Mouse (Mus musculus) heart, embryonic 13.5 days (tissue): ENCODE results near the gene Myb. TPM values are rescaled to one million over a fixed set of nuclear protein-coding genes. Genes with fewer than 3 reads are reported as not detected.

ENCODE experiments used
- ATAC-seq: fragments of 200-750 bp; cut with Nextera tagmentation; 2 replicates; pipeline ENCODE4 v1.8.0; 2017; ENCODE audit warnings: moderate TSS enrichment; ENCODE audit not compliant: insufficient number of reproducible peaks, low FRiP score, low TSS enrichment; ENCODE audit errors: extremely low read depth
- H3K27ac ChIP-seq: fragments of 300-500 bp; sonication (generic); replicated peaks from 2 replicates; pipeline ENCODE4 v1.5.1; 2015; ENCODE audit warnings: moderate library complexity, mild to moderate bottlenecking, inconsistent platforms
- H3K27me3 ChIP-seq: fragments of 300-500 bp; sonication (generic); replicated peaks from 2 replicates; pipeline ENCODE4 v1.6.1; 2015; ENCODE audit warnings: mild to moderate bottlenecking, inconsistent platforms
- H3K36me3 ChIP-seq: fragments of 300-500 bp; sonication (generic); 2 replicates; pipeline ENCODE4 v1.6.1; 2015; ENCODE audit warnings: mild to moderate bottlenecking, inconsistent platforms
- H3K4me1 ChIP-seq: fragments of 300-500 bp; sonication (generic); 2 replicates; pipeline ENCODE4 v1.6.1; 2015; ENCODE audit warnings: inconsistent platforms
- H3K4me2 ChIP-seq: fragments of 300-500 bp; sonication (generic); 2 replicates; pipeline ENCODE4 v1.6.1; 2015; ENCODE audit warnings: inconsistent platforms, mild to moderate bottlenecking, moderate library complexity
- H3K4me3 ChIP-seq: fragments of 300-500 bp; sonication (generic); 2 replicates; pipeline ENCODE4 v1.5.1; 2015; ENCODE audit warnings: moderate library complexity, mild to moderate bottlenecking, inconsistent platforms
- H3K9ac ChIP-seq: fragments of 300-500 bp; sonication (generic); 2 replicates; pipeline ENCODE4 v1.6.1; 2015; ENCODE audit warnings: inconsistent platforms, mild to moderate bottlenecking, moderate library complexity
- H3K9me3 ChIP-seq: fragments of 300-500 bp; sonication (generic); 2 replicates; pipeline ENCODE4 v1.6.1; 2016; ENCODE audit warnings: inconsistent platforms
- WGBS: fragments of 180-500 bp; shearing (Covaris S2); methylation state at CpG from one replicate; pipeline ENCODE4 v1.1.7; 2015; ENCODE audit warnings: mixed read lengths; 5-methylcytosine and 5-hydroxymethylcytosine counted together
- polyA plus RNA-seq: library from polyadenylated mRNA; unstranded; fragments of >200 nt; fragmentation: Nextera tagmentation; extraction: Ambion mirVana; gene quantifications from 2 replicates; pipeline ENCODE4 v1.2.1, GENCODE M21; 2015

The Myb gene
- 1.4 and 1.5 TPM in 2 replicates for polyA plus RNA-seq

DNA sequence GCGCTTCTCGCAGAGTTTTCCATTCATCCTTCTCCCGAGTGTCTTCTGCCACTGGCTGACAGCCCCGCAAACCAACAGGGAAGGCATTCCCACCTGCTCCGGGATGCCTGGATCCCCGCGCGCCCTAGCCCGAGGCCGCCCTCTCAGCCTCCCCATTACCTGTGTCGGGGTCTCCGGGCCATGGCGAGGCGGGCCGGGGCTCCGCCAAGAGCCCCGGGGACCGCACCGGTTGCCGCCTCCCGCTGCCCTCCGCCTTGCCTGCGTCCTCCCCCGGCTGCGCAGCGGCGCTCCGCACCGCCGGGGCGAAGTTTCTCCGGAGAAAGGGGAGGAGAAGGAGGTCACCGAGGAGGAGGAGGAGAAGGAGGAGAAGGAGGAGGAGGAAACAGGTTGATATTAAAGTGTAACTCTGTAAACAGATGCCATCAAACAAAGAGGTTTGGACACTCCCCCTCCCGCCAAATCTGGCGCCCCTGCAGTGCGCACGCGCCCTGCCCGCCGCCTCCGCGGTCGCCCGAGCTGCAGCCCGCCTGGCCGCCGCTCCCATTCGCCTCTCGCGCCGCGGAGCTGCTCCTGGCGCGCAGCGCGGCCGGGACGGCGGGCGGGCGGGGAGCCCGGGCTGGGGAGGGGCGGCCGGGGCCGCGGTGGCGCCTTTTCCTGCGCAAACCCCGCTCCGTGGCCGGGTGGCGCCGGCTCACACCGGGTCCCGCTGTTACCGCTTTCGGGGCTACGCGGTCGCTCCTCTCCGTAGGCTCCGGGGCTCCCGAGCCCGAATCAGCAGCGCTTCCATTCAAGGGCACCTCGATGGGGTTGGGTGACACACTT is at the start of gene Myb:
Myb (minus strand) TSS at position 448 of the 822 bp plus-strand sequence.
- Histone ChIP-seq H3K4me2 (peak within 1 kb of the TSS; percentile 100), H3K9me3 (no peaks in the 10 kb centered on the region), H3K9ac (peak within 1 kb of the TSS; percentile 83), H3K27me3 (peaks cover 72% of the 10 kb centered on the region), H3K4me1 (peaks cover 27% of the 10 kb centered on the region), H3K36me3 (no peaks in the 10 kb centered on the region), H3K27ac (no peak within 1 kb of the TSS), H3K4me3 (peak within 1 kb of the TSS; percentile 65)
- no peak; the same call in 1 of the 2 replicates for ATAC-seq
- WGBS = under 1% methylated on average over 82 of the region's 86 CpGs

DNA sequence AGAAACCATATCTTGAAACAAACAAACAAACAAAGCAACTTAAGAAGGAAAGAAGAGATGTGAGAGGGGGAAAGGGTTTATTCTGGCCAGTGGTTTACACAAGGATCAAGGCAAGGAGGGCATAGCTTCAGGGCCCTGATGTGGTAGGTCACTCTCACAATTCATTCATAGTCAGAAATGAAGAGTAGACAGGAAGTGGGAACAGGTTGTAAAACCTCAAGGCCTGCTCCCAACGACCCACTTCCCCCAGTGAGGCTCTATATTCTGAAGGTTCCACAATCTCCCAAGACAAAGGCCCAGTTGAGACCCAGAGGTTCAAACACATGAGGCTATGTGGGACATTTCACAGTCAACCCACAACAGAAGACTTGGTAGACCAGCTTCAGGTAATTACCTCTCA is 46.6 kb upstream of the Myb start:
- Histone ChIP-seq H3K9ac (no peak overlapping the region), H3K27me3 (no peaks in the 10 kb centered on the region), H3K27ac (no peak overlapping the region), H3K4me2 (no peak overlapping the region), H3K9me3 (no peaks in the 10 kb centered on the region), H3K4me1 (no peaks in the 10 kb centered on the region), H3K4me3 (no peak overlapping the region), H3K36me3 (no peaks in the 10 kb centered on the region)
- ATAC-seq = no peak
- 56% methylated on average over 1 of the region's 1 CpGs for WGBS

DNA sequence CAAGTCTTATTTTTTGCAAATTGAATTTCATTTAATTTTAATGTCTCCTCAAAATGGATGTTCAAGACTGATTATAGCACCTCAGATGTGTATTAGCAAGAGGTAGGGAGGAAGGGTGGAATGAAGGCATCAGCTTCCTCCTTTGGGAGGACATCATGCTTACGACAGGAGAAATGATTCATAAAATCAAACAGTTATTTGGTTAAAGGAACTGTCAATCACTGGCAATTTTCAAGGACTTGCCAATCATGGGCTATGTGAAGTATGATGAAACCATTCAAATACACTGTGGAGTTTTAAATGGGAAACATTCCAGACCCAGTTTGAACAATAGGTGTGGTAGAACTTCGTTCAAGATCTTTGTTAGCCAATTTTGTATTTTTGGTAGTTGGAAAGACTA is 45.4 kb upstream of the Myb start:
- Histone ChIP-seq H3K36me3 (no peaks in the 10 kb centered on the region), H3K4me1 (no peaks in the 10 kb centered on the region), H3K9me3 (no peaks in the 10 kb centered on the region), H3K4me3 (no peak overlapping the region), H3K27me3 (no peaks in the 10 kb centered on the region), H3K9ac (no peak overlapping the region), H3K27ac (no peak overlapping the region), H3K4me2 (no peak overlapping the region)
- ATAC-seq = no peak
- 71% methylated on average over 2 of the region's 2 CpGs for WGBS

DNA sequence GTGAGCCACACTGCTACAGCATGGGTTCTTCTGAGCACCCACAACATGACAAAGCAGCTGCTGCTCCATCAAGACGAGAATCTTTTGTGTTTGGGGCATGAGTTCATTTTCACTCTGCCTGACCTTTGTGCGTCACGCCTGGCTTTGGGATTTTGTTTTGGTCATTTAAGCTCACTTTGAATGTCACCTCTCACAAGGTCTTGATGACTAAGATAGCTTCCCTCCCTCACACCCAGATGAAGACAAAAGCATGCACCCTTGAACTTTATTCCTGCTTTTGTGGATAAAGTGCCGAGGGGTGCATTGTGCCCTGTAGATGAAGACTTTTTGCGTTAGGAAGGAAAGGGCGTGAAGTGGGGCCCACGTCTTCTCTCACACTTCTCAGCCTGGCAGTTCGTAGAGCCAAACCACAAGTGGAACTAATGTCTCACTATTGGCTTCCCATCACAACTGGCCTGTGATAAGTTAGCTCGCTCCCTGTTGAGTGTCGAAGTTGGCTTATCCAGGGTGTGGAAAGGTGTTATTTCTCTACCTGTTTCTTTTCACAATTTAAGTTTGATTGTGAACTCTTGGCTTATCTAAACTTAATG is 43.8 kb upstream of the Myb start:
- Histone ChIP-seq H3K27ac (no peak overlapping the region), H3K4me3 (no peak overlapping the region), H3K27me3 (no peaks in the 10 kb centered on the region), H3K9ac (no peak overlapping the region), H3K36me3 (no peaks in the 10 kb centered on the region), H3K4me1 (no peaks in the 10 kb centered on the region), H3K9me3 (no peaks in the 10 kb centered on the region), H3K4me2 (no peak overlapping the region)
- 52% methylated on average over 10 of the region's 10 CpGs for WGBS
- ATAC-seq = no peak

DNA sequence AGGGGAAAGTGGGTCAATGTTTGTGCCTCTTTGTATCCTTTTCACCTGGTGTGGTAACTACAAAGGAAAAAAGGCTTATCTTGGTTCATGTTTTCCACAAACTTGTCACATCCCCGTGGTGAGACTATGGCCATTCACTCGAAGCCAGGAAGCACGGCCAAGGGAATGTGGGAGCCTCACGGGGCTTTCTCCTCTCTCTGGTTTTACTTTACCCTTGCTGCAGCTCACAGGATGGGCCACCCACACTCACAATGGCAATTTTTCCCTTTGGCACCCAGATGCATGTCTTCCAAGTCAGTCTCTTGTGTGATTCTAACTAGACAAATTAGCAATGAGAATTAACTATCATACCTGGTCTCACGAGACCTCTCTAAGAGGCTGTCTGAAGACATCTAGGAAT is 43.1 kb upstream of the Myb start:
- no peak for ATAC-seq
- Histone ChIP-seq H3K4me1 (no peaks in the 10 kb centered on the region), H3K9me3 (no peaks in the 10 kb centered on the region), H3K9ac (no peak overlapping the region), H3K4me2 (no peak overlapping the region), H3K36me3 (no peaks in the 10 kb centered on the region), H3K27me3 (no peaks in the 10 kb centered on the region), H3K27ac (no peak overlapping the region), H3K4me3 (no peak overlapping the region)
- 81% methylated on average over 5 of the region's 5 CpGs for WGBS

DNA sequence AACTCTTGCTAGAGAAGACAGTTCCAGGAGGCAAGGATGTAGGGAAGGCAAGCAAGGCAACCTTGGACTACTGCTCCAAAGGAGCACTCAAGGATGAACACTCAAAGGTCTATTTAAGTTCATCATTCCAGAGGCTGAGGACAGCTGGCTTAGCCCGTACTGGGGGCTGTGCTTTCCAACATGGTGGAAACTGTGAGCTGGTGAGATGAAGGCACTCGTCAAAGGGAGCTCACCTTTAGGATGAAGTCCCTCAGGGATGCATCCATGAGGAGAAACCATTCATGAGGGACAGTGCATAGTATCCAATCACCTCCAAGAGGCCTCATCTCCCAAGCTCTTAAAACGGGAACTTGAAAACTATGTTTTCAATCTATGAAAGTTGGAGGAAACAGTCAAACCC is 42.7 kb upstream of the Myb start:
- Histone ChIP-seq H3K4me2 (no peak overlapping the region), H3K27me3 (no peaks in the 10 kb centered on the region), H3K36me3 (no peaks in the 10 kb centered on the region), H3K4me3 (no peak overlapping the region), H3K9me3 (no peaks in the 10 kb centered on the region), H3K4me1 (no peaks in the 10 kb centered on the region), H3K27ac (no peak overlapping the region), H3K9ac (no peak overlapping the region)
- 86% methylated on average over 3 of the region's 3 CpGs for WGBS
- no peak for ATAC-seq

DNA sequence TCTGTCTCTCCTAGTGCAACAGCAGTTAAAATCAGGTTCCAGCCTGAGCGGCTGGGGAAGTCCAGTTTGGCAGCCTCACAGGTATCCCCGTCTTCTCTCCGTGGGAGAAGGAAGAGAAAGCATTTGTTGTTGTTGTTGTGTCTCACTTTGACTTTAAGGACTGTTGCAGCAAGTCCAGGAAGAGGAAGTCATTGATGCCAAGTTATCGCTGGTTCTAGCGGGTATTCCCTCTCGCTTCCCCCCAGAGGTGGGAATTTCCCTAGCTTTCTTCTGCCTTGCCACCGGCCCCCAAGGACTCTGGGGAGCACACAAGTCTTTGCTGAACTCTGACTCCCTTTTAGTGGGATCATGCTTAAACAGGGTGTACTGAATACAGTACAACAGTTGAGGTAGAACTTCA is 40.0 kb upstream of the Myb start:
- WGBS = 75% methylated on average over 7 of the region's 7 CpGs
- no peak for ATAC-seq

DNA sequence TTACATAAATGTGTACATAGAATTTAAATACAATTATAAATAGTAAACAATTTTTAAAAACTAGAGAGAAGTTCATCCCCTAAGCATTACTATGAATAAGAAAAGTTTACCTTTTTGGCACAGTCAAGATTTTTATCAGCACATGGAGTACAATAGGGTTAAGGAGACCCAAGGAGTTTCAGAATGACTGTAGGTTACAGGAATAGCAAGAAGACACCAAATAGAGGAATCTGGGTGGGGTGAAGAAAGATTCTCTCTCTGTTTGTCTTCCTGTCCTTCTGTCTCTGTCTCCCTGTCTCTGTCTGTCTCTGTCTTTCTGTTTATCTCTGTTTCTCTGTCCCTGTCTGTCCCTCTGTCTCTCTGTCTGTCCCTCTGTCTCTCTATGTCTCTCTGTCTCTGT is 39.5 kb upstream of the Myb start:
- Histone ChIP-seq H3K4me2 (no peak overlapping the region), H3K9me3 (no peaks in the 10 kb centered on the region), H3K4me3 (no peak overlapping the region), H3K9ac (no peak overlapping the region), H3K27ac (no peak overlapping the region), H3K27me3 (no peaks in the 10 kb centered on the region), H3K36me3 (no peaks in the 10 kb centered on the region), H3K4me1 (peaks cover 9% of the 10 kb centered on the region)
- ATAC-seq = no peak

More for the DNA sequence above, 40.0 kb upstream of the Myb start:
- Histone ChIP-seq H3K4me3 (no peak overlapping the region), H3K4me1 (peaks cover 9% of the 10 kb centered on the region), H3K36me3 (no peaks in the 10 kb centered on the region), H3K9me3 (no peaks in the 10 kb centered on the region), H3K9ac (no peak overlapping the region), H3K4me2 (no peak overlapping the region), H3K27me3 (no peaks in the 10 kb centered on the region), H3K27ac (no peak overlapping the region)

DNA sequence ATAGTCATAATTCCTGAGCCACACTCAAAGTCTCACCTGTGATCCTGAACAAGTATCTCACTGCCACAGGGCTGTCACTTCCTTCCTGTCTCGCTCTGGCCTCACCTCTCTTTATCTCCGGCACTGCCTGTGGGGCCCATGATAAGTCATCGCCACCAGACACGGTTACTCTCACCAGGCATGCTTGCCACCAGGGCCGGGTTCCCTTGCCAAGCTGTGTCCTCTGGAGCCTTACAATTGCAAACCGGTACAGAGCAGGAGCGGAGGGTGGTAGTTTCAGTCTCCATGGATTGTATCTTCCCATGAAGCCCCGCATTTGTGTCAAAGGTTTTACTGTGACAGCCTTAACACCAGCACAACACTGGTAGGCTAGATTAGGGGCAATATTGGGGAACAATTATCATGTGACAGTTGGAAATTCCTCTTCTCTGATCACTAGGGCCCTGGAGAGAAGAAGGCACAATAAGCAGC is 35.9 kb upstream of the Myb start:
- ATAC-seq = no peak; the same call in 1 of the 2 replicates

DNA sequence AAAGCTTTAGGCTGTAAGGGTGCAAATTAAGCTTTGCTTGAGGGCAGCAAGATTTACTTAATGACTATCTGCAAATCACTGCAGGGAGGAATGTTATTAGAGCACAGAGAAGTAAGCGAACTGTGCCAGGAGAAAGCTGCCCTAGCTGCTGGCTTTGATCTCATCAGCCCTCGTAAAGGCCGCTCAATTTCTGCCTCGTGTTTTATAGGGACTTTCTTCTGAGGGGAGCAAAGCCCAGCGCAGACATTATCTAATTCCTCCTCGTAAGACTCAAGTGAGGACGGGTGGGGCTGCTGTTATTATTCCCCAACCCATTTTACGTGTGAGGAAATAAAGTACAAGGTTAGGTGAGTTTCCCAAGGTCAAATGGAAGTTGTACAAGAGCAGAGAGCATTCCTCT is 34.8 kb upstream of the Myb start:
- Histone ChIP-seq H3K9ac (no peak overlapping the region), H3K4me2 (no peak overlapping the region), H3K4me3 (no peak overlapping the region), H3K27me3 (peaks cover 6% of the 10 kb centered on the region; the same call in 1 of the 2 replicates), H3K27ac (no peak overlapping the region), H3K4me1 (peaks cover 9% of the 10 kb centered on the region), H3K36me3 (no peaks in the 10 kb centered on the region), H3K9me3 (no peaks in the 10 kb centered on the region)
- whole genome bisulfite sequencing = 55% methylated on average over 8 of the region's 8 CpGs
- ATAC-seq = no peak

More for the DNA sequence above, 35.9 kb upstream of the Myb start:
- no peak overlapping the region for H3K4me2 ChIP-seq
- H3K9ac ChIP-seq = no peak overlapping the region
- peaks cover 9% of the 10 kb centered on the region for H3K4me1 ChIP-seq
- WGBS = 33% methylated on average over 8 of the region's 8 CpGs
- no peaks in the 10 kb centered on the region for H3K36me3 ChIP-seq
- no peak overlapping the region for H3K27ac ChIP-seq
- no peak overlapping the region for H3K4me3 ChIP-seq
- H3K9me3 ChIP-seq = no peaks in the 10 kb centered on the region
- H3K27me3 ChIP-seq = peaks cover 6% of the 10 kb centered on the region; the same call in 1 of the 2 replicates

DNA sequence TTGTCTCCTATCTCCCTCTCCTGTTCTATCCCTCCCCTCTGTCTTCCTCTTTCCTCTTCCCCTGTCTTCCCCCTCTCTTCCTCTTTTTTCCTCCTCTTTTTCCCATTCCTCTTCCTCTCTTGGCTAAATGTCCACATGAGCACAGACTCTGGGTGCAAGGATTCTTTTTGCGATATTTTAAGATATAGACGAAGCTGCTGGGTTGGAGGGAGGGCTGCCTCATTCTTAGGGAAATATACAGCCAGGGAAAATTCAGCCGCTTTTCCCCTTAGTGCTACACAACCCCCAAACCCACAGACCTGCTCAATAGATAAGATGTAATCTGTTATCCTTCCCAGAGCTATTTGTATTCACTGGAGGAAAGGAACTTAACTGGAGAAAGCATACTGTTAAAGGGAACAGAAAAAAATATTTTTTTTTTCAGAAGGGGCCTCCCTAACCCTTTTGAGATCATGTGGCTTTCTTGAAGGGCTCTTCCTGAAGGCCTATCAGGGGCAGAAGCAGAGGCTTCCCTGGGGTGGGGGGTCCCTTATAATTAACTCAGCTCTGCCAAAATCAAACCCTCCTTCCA is 33.2 kb upstream of the Myb start:
- 36% methylated on average over 3 of the region's 3 CpGs for WGBS
- H3K27me3 ChIP-seq = peaks cover 6% of the 10 kb centered on the region; the same call in 1 of the 2 replicates
- no peak overlapping the region for H3K9ac ChIP-seq
- no peaks in the 10 kb centered on the region for H3K36me3 ChIP-seq
- no peak overlapping the region for H3K27ac ChIP-seq
- no peak for ATAC-seq
- H3K4me1 ChIP-seq = peaks cover 9% of the 10 kb centered on the region
- no peaks in the 10 kb centered on the region for H3K9me3 ChIP-seq
- H3K4me3 ChIP-seq = no peak overlapping the region
- no peak overlapping the region for H3K4me2 ChIP-seq
